Mouse (Mus musculus) limb, embryonic 12.5 days (tissue): Measurements from ENCODE around the gene Gm21969. TPM values are rescaled to one million over a fixed set of nuclear protein-coding genes. Genes with fewer than 3 reads are reported as not detected.

Experiments
- ATAC-seq: fragments of 200-750 bp; cut with Nextera tagmentation; 2 replicates; pipeline ENCODE4 v1.8.0; 2017; ENCODE audit warnings: low read depth, moderate TSS enrichment; ENCODE audit not compliant: insufficient number of reproducible peaks, insufficient read depth, low FRiP score, low TSS enrichment
- H3K27ac ChIP-seq: fragments of 300-500 bp; sonication (generic); 2 replicates; pipeline ENCODE4 v1.5.1; 2016; ENCODE audit warnings: mild to moderate bottlenecking, moderate library complexity
- H3K27me3 ChIP-seq: fragments of 300-500 bp; sonication (generic); 2 replicates; pipeline ENCODE4 v1.6.1; 2016; ENCODE audit warnings: mild to moderate bottlenecking, moderate library complexity
- H3K36me3 ChIP-seq: fragments of 300-500 bp; sonication (generic); 2 replicates; pipeline ENCODE4 v1.6.1; 2016; ENCODE audit warnings: mild to moderate bottlenecking, moderate library complexity
- H3K4me1 ChIP-seq: fragments of 300-500 bp; sonication (generic); replicated peaks from 2 replicates; pipeline ENCODE4 v1.6.1; 2016
- H3K4me2 ChIP-seq: fragments of 300-500 bp; sonication (generic); 2 replicates; pipeline ENCODE4 v1.6.1; 2016; ENCODE audit warnings: mild to moderate bottlenecking, moderate library complexity
- H3K4me3 ChIP-seq: fragments of 300-500 bp; sonication (generic); replicated peaks from 2 replicates; pipeline ENCODE4 v1.5.1; 2016; ENCODE audit warnings: mild to moderate bottlenecking
- H3K9ac ChIP-seq: fragments of 300-500 bp; sonication (generic); replicated peaks from 2 replicates; pipeline ENCODE4 v1.6.1; 2016; ENCODE audit warnings: mild to moderate bottlenecking, moderate library complexity
- H3K9me3 ChIP-seq: fragments of 300-500 bp; sonication (generic); 2 replicates; pipeline ENCODE4 v1.6.1; 2016; ENCODE audit warnings: mild to moderate bottlenecking, moderate library complexity
- WGBS: fragments of 180-500 bp; shearing (Covaris S2); methylation state at CpG from one replicate; pipeline ENCODE4 v1.1.7; 2016; 5-methylcytosine and 5-hydroxymethylcytosine counted together
- microRNA-seq: library from miRNA; unstranded; fragments of <30 nt; microRNA quantifications from one replicate; pipeline ENCODE4, GENCODE M21; 2017
- polyA plus RNA-seq: library from polyadenylated mRNA; unstranded; fragments of >200 nt; fragmentation: Nextera tagmentation; extraction: Ambion mirVana; gene quantifications from 2 replicates; pipeline ENCODE4 v1.2.1, GENCODE M21; 2016

Gm21969 gene
- polyA plus RNA-seq, 1 experiment from 2014 or later: not detected

DNA sequence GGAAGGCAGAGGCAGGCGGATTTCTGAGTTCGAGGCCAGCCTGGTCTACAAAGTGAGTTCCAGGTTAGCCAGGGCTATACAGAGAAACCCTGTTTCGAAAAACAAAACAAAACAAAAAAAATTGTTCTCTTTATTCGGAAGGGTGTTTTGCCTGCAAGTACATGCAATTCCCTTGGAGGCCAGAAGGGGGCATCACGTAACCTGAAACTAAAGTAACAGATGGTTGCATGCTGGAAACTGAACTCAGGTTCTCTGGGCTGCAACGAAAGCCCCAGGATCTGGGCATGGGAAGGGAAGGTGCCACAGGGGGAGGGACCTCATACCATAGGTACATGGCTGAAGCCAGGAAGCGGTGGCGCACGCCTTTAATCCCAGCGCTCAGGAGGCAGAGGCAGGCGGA is 100.5 kb downstream of the Gm21969 start:
- no peaks in the 10 kb centered on the region; the same call in 1 of the 2 replicates for H3K4me1 ChIP-seq
- 0 out of 2 replicates have a peak, but pooled peaks cover 2% of the 10 kb centered on the region for H3K9me3 ChIP-seq
- no peak overlapping the region for H3K4me2 ChIP-seq
- 0 out of 2 replicates have a peak, but pooled peaks cover 10% of the 10 kb centered on the region for H3K27me3 ChIP-seq
- no peak for ATAC-seq
- 80% methylated on average over 11 of the region's 11 CpGs for WGBS
- H3K4me3 ChIP-seq: no peak overlapping the region
- H3K9ac ChIP-seq: no peak overlapping the region
- H3K36me3 ChIP-seq: no peaks in the 10 kb centered on the region
- no peak overlapping the region for H3K27ac ChIP-seq

DNA sequence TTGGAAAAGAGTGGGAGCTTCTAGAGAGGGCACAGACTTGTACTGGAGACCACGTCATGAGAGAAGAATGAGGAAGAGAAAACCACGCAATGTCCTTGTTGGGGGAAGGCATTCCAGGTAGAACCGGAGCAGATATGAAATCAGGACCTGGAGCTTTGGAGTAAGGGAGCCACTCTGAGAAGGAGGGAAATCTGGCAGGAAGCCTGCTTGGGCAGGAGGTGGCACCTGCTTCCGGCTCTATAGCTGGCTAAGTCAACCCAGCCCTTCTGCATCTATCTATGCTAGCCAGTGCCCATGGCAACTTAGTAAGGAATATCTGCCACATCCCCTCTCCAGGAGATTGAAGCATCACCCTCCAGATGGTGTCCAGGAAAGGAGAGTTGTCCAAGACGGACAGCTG is 103.0 kb downstream of the Gm21969 start:
- peaks cover 14% of the 10 kb centered on the region; the same call in 1 of the 2 replicates for H3K27me3 ChIP-seq

DNA sequence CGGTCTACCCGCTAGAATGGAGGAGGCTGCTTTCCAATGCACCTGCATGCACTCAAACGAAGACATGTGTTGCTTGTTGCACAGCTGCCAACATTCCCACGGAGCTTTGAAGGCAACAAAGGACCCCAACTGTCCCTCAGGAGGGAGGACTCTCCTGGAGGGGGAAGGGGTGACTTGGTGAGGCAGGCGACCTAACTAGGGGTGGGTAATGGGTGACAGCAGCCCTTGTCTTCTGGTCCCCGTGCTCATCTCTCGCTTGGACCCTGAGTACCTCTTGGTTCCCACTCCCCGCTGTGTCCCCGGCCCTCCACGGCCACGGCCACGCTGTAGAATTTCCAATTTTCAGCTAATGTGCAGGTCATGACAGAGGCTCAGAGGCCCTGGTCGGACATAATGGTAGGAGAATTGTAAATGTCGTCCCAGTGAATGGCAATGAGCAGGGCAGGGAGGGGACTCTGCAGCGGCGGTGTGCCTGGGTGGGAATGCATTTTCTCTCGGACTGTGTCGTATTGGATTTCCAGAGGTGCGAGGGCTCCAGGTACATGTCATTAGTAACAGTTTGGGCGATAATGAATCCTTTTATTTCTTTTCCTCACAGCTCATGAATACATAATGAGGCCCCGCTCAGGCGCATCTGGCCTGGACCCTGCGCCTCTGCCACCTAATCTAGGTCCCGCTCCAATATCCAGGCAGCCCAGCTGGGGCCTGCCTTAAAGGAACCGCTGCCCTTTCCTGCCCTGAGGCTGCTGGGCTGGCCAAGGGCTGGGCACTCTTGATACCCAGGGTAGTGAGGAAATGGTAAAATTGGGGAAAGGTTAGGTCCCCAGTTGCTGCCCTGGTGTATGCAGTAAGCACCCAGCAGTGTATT is 107.7 kb downstream of the Gm21969 start:
- no peaks in the 10 kb centered on the region for H3K36me3 ChIP-seq
- no peak for ATAC-seq
- H3K27me3 ChIP-seq: peaks cover 22% of the 10 kb centered on the region
- H3K9ac ChIP-seq: no peak overlapping the region
- 34% methylated on average over 25 of the region's 25 CpGs for WGBS
- H3K9me3 ChIP-seq: no peaks in the 10 kb centered on the region
- H3K27ac ChIP-seq: no peak overlapping the region
- H3K4me1 ChIP-seq: peaks cover 20% of the 10 kb centered on the region
- no peak overlapping the region for H3K4me3 ChIP-seq
- no peak overlapping the region for H3K4me2 ChIP-seq

More for the DNA sequence above, 103.0 kb downstream of the Gm21969 start:
- 88% methylated on average over 5 of the region's 5 CpGs for WGBS
- ATAC-seq: no peak
- Histone ChIP-seq H3K4me2 (no peak overlapping the region), H3K27ac (no peak overlapping the region), H3K9me3 (0 out of 2 replicates have a peak, but pooled peaks cover 2% of the 10 kb centered on the region), H3K4me3 (no peak overlapping the region), H3K36me3 (no peaks in the 10 kb centered on the region), H3K9ac (no peak overlapping the region), H3K4me1 (peaks cover 6% of the 10 kb centered on the region)

Small RNAs within 50 kb of the gene (microRNA-seq; reads per million reads assigned to microRNA genes)
- not detected for gene Gm25571
- not detected for gene Mir7020

Other genes with a start within 250 kb of the Gm21969 start
- gene Iffo2, start 72.6 kb upstream of the Gm21969 start, polyA plus RNA-seq: 4.1 and 5.9 TPM in 2 replicates
- gene Aldh4a1, start 19.7 kb downstream of the Gm21969 start, polyA plus RNA-seq: 24.3 and 25.3 TPM in 2 replicates
- not detected in 2 replicates for gene Tas1r2, start 50.4 kb downstream of the Gm21969 start, polyA plus RNA-seq
- 0.40 and 0.45 TPM in 2 replicates for gene Pax7, start 230.3 kb downstream of the Gm21969 start, polyA plus RNA-seq